Mouse (Mus musculus) limb, embryonic 13.5 days (tissue): ENCODE results near the gene Acer3. TPM values are rescaled to one million over a fixed set of nuclear protein-coding genes. Genes with fewer than 3 reads are reported as not detected.

ENCODE experiments used
- ATAC-seq: fragments of 200-750 bp; cut with Nextera tagmentation; 2 replicates; pipeline ENCODE4 v1.8.0; 2017; ENCODE audit warnings: low read depth, moderate number of reproducible peaks, moderate TSS enrichment; ENCODE audit not compliant: low FRiP score
- H3K27ac ChIP-seq: fragments of 300-500 bp; sonication (generic); 2 replicates; pipeline ENCODE4 v1.5.1; 2015; ENCODE audit warnings: inconsistent platforms, mild to moderate bottlenecking, moderate library complexity
- H3K27me3 ChIP-seq: fragments of 300-500 bp; sonication (generic); 2 replicates; pipeline ENCODE4 v1.6.1; 2015; ENCODE audit warnings: mild to moderate bottlenecking, inconsistent platforms
- H3K36me3 ChIP-seq: fragments of 300-500 bp; sonication (generic); 2 replicates; pipeline ENCODE4 v1.6.1; 2015; ENCODE audit warnings: inconsistent platforms, mild to moderate bottlenecking, moderate library complexity
- H3K4me1 ChIP-seq: fragments of 300-500 bp; sonication (generic); 2 replicates; pipeline ENCODE4 v1.6.1; 2015; ENCODE audit warnings: inconsistent platforms
- H3K4me2 ChIP-seq: fragments of 300-500 bp; sonication (generic); replicated peaks from 2 replicates; pipeline ENCODE4 v1.6.1; 2015; ENCODE audit warnings: inconsistent platforms, mild to moderate bottlenecking, moderate library complexity
- H3K4me3 ChIP-seq: fragments of 300-500 bp; sonication (generic); 2 replicates; pipeline ENCODE4 v1.5.1; 2015; ENCODE audit warnings: moderate library complexity, mild to moderate bottlenecking, inconsistent platforms
- H3K9ac ChIP-seq: fragments of 300-500 bp; sonication (generic); 2 replicates; pipeline ENCODE4 v1.6.1; 2015; ENCODE audit warnings: mild to moderate bottlenecking, inconsistent platforms
- H3K9me3 ChIP-seq: fragments of 300-500 bp; sonication (generic); 2 replicates; pipeline ENCODE4 v1.6.1; 2016; ENCODE audit warnings: inconsistent platforms
- WGBS: fragments of 180-500 bp; shearing (Covaris S2); methylation state at CpG from one replicate; pipeline ENCODE4 v1.1.7; 2015; 5-methylcytosine and 5-hydroxymethylcytosine counted together
- polyA plus RNA-seq: library from polyadenylated mRNA; unstranded; fragments of >200 nt; fragmentation: Nextera tagmentation; extraction: Ambion mirVana; gene quantifications from 2 replicates; pipeline ENCODE4 v1.2.1, GENCODE M21; 2015

The Acer3 gene
- polyA plus RNA-seq, 1 experiment from 2014 or later = 34.7 TPM

DNA sequence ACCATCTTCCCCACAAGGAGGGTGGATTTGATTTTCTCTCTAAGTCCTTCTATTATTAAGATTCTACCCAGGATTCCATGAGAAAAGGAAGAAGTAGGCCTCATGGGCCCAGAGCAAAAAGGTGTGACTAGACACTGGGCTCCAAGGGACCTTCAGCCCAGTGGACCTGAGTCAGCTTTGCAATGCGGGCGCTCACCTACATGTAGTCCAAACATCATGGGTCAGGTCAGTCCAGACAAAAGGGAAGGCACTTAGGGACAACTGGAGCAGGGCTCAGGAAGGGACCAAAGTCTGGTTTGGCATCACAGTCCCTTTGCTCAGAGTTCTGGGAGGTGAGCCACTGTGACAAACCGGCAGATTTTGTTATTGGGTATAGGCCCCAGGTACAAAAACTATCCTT is 30.5 kb upstream of the Acer3 start:
- Histone ChIP-seq H3K9me3 (no peaks in the 10 kb centered on the region), H3K36me3 (peaks cover 43% of the 10 kb centered on the region), H3K9ac (no peak overlapping the region), H3K27me3 (no peaks in the 10 kb centered on the region), H3K4me2 (no peak overlapping the region), H3K27ac (no peak overlapping the region), H3K4me3 (no peak overlapping the region), H3K4me1 (peaks cover 36% of the 10 kb centered on the region)
- no peak for ATAC-seq
- WGBS = 92% methylated on average over 3 of the region's 3 CpGs

DNA sequence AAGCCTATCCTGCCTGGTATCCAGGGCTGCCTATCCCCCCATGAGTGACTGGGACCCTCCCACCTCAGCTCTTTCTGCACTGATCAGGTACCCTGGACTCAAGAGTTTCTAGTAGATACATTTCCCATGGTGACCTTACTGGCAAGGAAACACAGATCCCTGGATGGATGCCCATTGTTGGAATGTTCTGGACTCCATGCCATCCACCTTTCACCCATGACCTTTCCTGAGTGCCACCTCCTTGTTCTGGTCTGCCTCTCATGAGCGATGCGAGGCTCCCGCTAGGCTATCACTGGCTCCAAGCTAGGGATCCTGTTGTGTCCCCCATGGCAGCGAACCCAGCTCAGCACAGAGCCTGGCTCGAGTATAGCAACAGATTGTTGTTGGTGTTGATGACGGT is 28.8 kb upstream of the Acer3 start:
- H3K36me3 ChIP-seq = peaks cover 37% of the 10 kb centered on the region
- no peak overlapping the region for H3K4me2 ChIP-seq
- H3K4me1 ChIP-seq = peaks cover 19% of the 10 kb centered on the region
- H3K9me3 ChIP-seq = no peaks in the 10 kb centered on the region
- ATAC-seq = no peak
- H3K27ac ChIP-seq = no peak overlapping the region
- no peaks in the 10 kb centered on the region for H3K27me3 ChIP-seq
- 94% methylated on average over 6 of the region's 6 CpGs for WGBS
- H3K4me3 ChIP-seq = no peak overlapping the region
- H3K9ac ChIP-seq = no peak overlapping the region

DNA sequence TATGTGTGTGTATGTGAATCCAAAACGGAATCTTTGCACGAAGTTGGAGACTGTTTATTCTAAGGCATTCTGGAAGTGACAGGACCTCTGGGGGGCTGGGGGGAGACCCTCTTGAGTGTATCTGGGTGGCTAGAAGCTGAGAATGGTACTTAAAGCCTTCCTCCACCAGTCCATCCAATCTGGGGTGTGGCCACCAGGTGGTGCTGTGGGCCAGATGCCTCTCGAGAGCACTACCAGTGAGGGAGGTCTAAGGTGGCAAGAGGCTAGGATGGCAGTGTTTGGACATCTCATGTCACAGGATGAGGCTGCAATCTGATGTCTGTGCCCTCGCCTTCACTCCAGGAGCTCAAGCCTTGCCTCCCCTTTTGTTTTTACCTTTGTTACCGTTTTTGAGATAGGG is 28.1 kb upstream of the Acer3 start:
- Histone ChIP-seq H3K9me3 (no peaks in the 10 kb centered on the region), H3K36me3 (peaks cover 37% of the 10 kb centered on the region), H3K27me3 (no peaks in the 10 kb centered on the region), H3K9ac (no peak overlapping the region), H3K27ac (no peak overlapping the region), H3K4me2 (no peak overlapping the region), H3K4me1 (peaks cover 12% of the 10 kb centered on the region), H3K4me3 (no peak overlapping the region)
- 21% methylated on average over 5 of the region's 5 CpGs for WGBS
- no peak for ATAC-seq

DNA sequence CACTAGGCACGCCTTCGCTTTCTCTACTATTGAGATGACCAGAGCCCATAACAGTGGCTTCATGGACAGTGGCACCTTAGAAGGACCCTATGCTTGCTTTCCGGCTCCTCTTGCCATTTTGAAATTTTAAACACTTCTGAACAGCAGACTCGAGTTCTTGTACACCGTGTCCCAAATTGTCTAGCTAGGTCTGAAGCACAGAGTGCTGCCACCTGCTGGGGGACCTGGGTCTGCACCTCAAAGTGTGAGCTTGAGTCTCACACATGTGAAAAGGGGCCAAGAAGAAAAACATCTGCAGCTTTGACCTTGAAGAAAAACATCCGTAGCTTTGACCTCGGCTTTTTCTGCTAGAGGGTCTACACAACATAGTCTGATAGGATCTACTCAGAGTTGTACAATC is 27.0 kb upstream of the Acer3 start:
- 61% methylated on average over 7 of the region's 7 CpGs for WGBS
- Histone ChIP-seq H3K4me3 (no peak overlapping the region), H3K36me3 (peaks cover 36% of the 10 kb centered on the region), H3K9me3 (no peaks in the 10 kb centered on the region), H3K27ac (no peak overlapping the region), H3K9ac (no peak overlapping the region), H3K4me1 (peaks cover 2% of the 10 kb centered on the region; the same call in 1 of the 2 replicates), H3K4me2 (no peak overlapping the region), H3K27me3 (no peaks in the 10 kb centered on the region)
- ATAC-seq = no peak

DNA sequence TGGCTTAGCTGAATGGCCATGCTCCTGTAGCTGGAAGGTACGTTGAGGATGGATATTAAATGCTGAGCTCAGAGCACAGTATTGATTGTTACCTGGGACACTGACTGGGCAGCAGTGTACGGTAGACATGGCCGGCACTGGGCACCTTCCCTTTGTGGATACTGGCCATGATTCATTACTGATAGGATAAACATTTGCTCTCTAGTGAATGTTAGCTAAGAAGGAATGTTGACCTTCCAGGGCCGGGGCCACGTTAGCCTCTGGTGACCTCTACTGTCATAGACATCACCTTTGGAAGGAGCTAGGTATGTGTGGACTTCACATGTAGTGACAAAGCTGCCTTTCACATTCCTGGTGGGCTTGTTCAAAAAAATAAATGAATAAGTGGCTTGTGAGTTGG is 26.5 kb upstream of the Acer3 start:
- Histone ChIP-seq H3K4me2 (no peak overlapping the region), H3K9ac (no peak overlapping the region), H3K27ac (no peak overlapping the region), H3K4me3 (no peak overlapping the region), H3K27me3 (peaks cover 4% of the 10 kb centered on the region; the same call in 1 of the 2 replicates), H3K36me3 (peaks cover 30% of the 10 kb centered on the region), H3K9me3 (no peaks in the 10 kb centered on the region), H3K4me1 (peaks cover 2% of the 10 kb centered on the region; the same call in 1 of the 2 replicates)
- ATAC-seq = no peak
- 83% methylated on average over 5 of the region's 5 CpGs for WGBS

DNA sequence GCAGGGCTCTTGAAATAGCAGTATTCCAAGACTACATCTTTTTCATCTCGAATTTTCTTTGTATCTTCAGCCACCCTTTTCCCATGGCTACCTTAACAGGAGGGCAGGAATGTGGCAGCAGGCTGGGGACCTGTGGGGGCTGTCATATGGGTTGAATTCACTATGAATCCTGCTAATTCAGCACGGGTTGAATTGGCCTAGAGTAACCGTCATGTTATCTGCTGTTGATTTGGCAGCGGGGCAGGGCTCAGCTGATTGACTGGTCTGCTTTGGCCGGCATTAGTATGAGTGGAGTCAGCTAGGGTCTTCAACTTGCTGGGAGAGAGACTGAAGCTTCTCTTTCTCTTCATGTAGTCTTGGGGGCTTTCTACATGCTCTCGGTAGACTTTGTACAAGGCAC is 24.0 kb upstream of the Acer3 start:
- 53% methylated on average over 6 of the region's 6 CpGs for WGBS
- H3K9me3 ChIP-seq = no peaks in the 10 kb centered on the region
- H3K36me3 ChIP-seq = peaks cover 6% of the 10 kb centered on the region
- H3K9ac ChIP-seq = no peak overlapping the region
- no peak overlapping the region for H3K27ac ChIP-seq
- ATAC-seq = no peak
- H3K4me1 ChIP-seq = peaks cover 2% of the 10 kb centered on the region; the same call in 1 of the 2 replicates
- H3K4me2 ChIP-seq = no peak overlapping the region
- no peak overlapping the region for H3K4me3 ChIP-seq
- H3K27me3 ChIP-seq = peaks cover 9% of the 10 kb centered on the region; the same call in 1 of the 2 replicates

DNA sequence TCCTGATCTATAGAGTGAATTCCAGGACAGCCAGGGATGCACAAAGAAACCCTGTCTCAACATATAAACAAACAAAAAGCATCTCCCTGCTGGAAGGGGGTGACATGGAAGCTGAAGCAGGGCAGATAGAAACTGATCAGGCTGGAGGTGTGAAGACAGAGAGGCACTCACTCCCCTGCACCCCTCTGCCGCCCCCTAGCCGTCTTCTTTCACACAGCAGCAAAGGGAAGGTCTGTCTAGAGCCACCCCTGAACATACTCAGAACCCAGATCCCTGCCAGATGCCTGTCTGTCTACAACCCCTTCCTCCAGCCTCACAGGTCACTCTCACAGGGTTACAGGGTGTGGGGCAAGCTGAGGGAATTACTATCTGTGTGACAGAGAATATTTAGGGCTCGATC is 23.4 kb upstream of the Acer3 start:
- ATAC-seq = no peak
- 14% methylated on average over 3 of the region's 3 CpGs for WGBS
- peaks cover 9% of the 10 kb centered on the region; the same call in 1 of the 2 replicates for H3K27me3 ChIP-seq
- no peak overlapping the region for H3K4me3 ChIP-seq
- peaks cover 2% of the 10 kb centered on the region; the same call in 1 of the 2 replicates for H3K4me1 ChIP-seq
- H3K9ac ChIP-seq = no peak overlapping the region
- no peaks in the 10 kb centered on the region for H3K9me3 ChIP-seq
- no peaks in the 10 kb centered on the region for H3K36me3 ChIP-seq
- H3K4me2 ChIP-seq = no peak overlapping the region
- no peak overlapping the region for H3K27ac ChIP-seq

DNA sequence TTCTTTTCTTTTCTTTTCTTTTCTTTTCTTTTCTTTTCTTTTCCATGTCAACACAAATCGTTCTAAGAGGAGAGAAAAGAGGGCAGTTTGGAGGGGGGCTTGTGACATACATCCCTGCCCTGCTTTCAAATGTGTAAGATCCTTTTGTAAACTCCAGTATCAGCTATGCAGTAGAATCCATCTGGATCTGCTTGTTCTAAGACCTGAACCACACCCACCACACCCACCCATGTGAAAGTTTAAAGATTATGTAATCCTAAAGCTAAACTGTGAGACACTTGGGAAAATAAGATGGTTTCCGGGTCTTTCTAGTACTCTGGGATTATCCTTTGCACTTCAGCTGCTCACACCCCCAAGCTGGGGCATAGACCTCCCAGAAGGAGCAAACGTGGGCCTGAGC is 21.2 kb upstream of the Acer3 start:
- ATAC-seq = no peak
- H3K36me3 ChIP-seq = no peaks in the 10 kb centered on the region
- no peak overlapping the region for H3K4me2 ChIP-seq
- 59% methylated on average over 3 of the region's 3 CpGs for WGBS
- no peaks in the 10 kb centered on the region for H3K4me1 ChIP-seq
- no peak overlapping the region for H3K4me3 ChIP-seq
- no peak overlapping the region for H3K27ac ChIP-seq
- no peak overlapping the region for H3K9ac ChIP-seq
- H3K9me3 ChIP-seq = no peaks in the 10 kb centered on the region
- peaks cover 9% of the 10 kb centered on the region; the same call in 1 of the 2 replicates for H3K27me3 ChIP-seq

DNA sequence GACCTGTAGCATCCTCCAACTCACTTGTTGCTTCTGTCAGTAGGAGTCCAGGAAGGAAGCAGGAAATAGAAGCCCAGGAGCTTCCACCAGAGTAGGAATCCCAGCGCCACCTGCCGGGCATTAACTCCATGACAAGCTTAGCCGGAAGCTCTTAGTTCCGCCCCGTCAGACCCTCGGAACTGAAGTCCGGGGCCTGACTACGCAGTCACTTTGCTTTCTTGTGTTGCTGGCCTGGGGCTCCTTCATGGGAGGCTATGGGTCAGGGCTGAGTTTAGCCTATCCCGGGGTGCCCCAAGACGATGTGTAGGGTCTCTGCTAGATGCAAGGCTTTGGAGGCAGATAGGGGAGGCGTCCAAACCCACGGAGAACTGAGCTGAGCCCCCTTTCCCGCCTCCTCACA is 20.5 kb upstream of the Acer3 start:
- Histone ChIP-seq H3K27ac (no peak overlapping the region), H3K4me2 (peak overlapping the region; percentile 72), H3K9me3 (no peaks in the 10 kb centered on the region), H3K36me3 (no peaks in the 10 kb centered on the region), H3K9ac (peak overlapping the region; percentile 69), H3K4me3 (peak overlapping the region; percentile 42), H3K27me3 (peaks cover 9% of the 10 kb centered on the region; the same call in 1 of the 2 replicates), H3K4me1 (no peaks in the 10 kb centered on the region)
- peak; percentile 70 for ATAC-seq
- WGBS = 3% methylated on average over 13 of the region's 13 CpGs

DNA sequence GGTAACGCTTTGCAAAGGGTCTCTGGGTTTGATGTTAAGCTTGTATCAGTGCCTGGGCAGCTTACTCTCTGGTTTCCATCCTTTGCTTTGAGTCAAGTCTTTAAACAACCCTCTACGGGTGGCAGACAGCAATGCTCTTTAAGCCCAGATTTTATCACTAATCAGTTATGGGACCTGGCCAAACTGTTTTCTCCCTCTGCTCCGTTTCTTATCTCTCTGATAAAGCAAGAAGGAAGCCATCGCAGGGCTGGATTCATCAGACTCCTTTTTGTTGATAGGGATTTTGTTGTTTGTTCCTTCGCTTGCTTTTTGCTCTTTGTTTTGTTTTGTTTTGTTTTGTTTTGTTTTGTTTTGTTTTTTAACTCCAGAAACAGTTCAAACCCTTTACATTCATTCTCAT is 19.3 kb upstream of the Acer3 start:
- Histone ChIP-seq H3K4me2 (no peak overlapping the region), H3K27me3 (peaks cover 9% of the 10 kb centered on the region; the same call in 1 of the 2 replicates), H3K9me3 (no peaks in the 10 kb centered on the region), H3K36me3 (no peaks in the 10 kb centered on the region), H3K9ac (no peak overlapping the region), H3K4me1 (no peaks in the 10 kb centered on the region), H3K27ac (no peak overlapping the region), H3K4me3 (no peak overlapping the region)
- WGBS = 68% methylated on average over 5 of the region's 5 CpGs
- no peak for ATAC-seq

DNA sequence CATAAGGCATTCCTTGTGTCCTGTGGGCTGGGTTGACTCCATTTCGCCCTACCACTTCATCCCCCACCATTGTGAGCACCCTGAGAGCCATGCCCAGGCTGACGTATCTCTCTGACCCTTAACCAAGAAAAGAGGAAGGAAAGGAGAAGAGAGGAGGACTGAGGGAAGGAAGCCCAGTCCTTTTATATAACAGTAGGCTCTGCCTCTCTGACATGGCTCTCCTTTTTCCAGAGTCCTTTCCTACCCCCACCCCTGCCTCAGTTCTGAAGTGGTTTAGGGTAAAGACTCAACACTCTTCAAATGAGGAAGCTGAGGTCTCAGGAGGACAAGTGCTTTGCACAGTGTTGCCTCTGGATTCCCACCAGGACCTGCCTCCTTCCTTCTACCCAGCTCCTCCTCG is 13.0 kb upstream of the Acer3 start:
- Histone ChIP-seq H3K4me3 (no peak overlapping the region), H3K27ac (no peak overlapping the region), H3K4me1 (peaks cover 10% of the 10 kb centered on the region; the same call in 1 of the 2 replicates), H3K27me3 (no peaks in the 10 kb centered on the region), H3K4me2 (no peak overlapping the region), H3K9ac (no peak overlapping the region), H3K36me3 (no peaks in the 10 kb centered on the region), H3K9me3 (no peaks in the 10 kb centered on the region)
- WGBS = 88% methylated on average over 3 of the region's 3 CpGs
- ATAC-seq = no peak

DNA sequence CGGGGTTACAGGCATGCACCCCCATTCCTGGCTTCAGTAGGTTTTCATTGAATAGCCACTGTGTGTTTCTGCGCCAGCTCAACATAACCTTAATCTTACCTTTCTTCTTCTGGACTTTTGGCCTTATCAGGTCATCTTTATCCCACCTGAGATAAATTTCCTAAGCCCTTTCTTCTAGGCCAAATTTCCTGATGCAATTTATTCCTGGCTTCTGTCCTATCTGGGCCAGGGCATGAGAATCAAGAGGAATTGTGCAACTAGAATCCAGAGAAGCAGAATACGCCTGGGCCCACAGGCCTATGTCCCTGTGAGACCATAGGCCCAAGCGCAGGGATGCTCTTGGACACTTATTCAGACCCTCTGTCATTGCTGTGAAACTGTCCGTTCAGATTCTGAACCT is 12.5 kb upstream of the Acer3 start:
- Histone ChIP-seq H3K27ac (no peak overlapping the region), H3K4me3 (no peak overlapping the region), H3K4me1 (peaks cover 10% of the 10 kb centered on the region; the same call in 1 of the 2 replicates), H3K36me3 (no peaks in the 10 kb centered on the region), H3K27me3 (no peaks in the 10 kb centered on the region), H3K4me2 (no peak overlapping the region), H3K9ac (no peak overlapping the region), H3K9me3 (no peaks in the 10 kb centered on the region)
- 90% methylated on average over 5 of the region's 5 CpGs for WGBS
- no peak for ATAC-seq

DNA sequence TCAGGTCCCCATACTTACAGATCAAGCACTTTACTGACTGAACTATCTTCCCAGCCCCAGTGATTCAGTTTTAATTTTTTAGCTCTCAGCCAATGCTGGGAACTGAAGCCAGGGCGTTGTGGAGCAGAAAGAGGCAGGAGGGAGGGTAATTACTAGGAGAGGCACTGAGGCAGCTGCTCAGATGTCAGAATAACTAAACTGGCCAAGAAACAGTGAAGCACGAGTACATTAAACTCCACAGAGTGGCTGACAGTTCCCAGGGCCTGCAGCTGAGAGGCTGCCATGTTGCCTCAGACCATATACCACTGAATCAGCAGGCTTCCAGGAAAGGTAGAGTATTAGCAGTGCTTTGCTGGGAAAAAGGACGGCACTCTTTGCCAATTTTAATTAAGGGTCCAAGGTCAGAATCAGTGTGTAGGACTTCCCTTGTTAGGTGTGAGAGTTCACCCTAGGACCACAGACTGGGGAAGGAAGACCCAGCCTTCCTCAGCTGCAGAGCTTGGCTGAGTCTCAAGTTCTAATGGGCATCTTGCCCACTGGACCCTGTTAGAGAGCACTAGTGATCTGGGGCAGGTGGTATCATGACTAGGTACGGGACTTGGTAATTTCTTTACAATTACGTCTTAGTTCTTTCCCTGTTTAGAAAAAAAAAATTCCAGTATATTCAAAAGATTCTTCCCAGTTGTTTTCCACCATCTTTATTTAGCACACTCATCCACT is 11.8 kb upstream of the Acer3 start:
- Histone ChIP-seq H3K4me1 (peaks cover 10% of the 10 kb centered on the region; the same call in 1 of the 2 replicates), H3K4me2 (no peak overlapping the region), H3K4me3 (no peak overlapping the region), H3K9ac (no peak overlapping the region), H3K27me3 (no peaks in the 10 kb centered on the region), H3K9me3 (no peaks in the 10 kb centered on the region), H3K36me3 (no peaks in the 10 kb centered on the region), H3K27ac (no peak overlapping the region)
- 54% methylated on average over 5 of the region's 5 CpGs for WGBS
- no peak for ATAC-seq
